Mouse (Mus musculus): Measurements from ENCODE around the gene Lmntd1. TPM values are rescaled to one million over a fixed set of nuclear protein-coding genes. Genes with fewer than 3 reads are reported as not detected.

Lmntd1 gene
- polyA plus RNA-seq, 1 experiment from 2014 or later, result 17.7 TPM

GRCm38 (mm10) chr6:145373712-145374221 lies 240.4 kb downstream of the Lmntd1 start:
- no peak overlapping the region for H3K4me2 ChIP-seq (ENCODE audit: low read length)
- no peak overlapping the region for H3K27ac ChIP-seq (replicated peaks in 1 of 2; ENCODE audit: control insufficient read depth in 1 of 2, insufficient read depth in 1 of 2, low read depth in 2 of 2, low read length in 2 of 2)
- no peak for ATAC-seq (ENCODE audit: insufficient number of reproducible peaks, insufficient read depth, low FRiP score, low read depth)
- H3K27me3 ChIP-seq (ENCODE audit: control insufficient read depth, insufficient read depth, low read length), result peaks cover 12% of the 10 kb centered on the region; the same call in 1 of the 2 replicates
- no peaks in the 10 kb centered on the region for H3K9me3 ChIP-seq (ENCODE audit: control insufficient read depth, low read length)
- no peaks in the 10 kb centered on the region for H3K36me3 ChIP-seq (ENCODE audit: control insufficient read depth, insufficient read depth, low read length)
- H3K4me3 ChIP-seq (ENCODE audit: control insufficient read depth in 1 of 2, insufficient read depth in 1 of 2, low read depth in 1 of 2, low read length in 2 of 2), result no peak overlapping the region
- WGBS, result 25% methylated on average over 7 of the region's 7 CpGs
- no peak overlapping the region for H3K9ac ChIP-seq (ENCODE audit: low read length)
- H3K4me1 ChIP-seq (ENCODE audit: control insufficient read depth in 2 of 2, insufficient read depth in 2 of 2, low read length in 2 of 2), result peaks cover 18 to 26% of the 10 kb centered on the region in 2 experiments

DNA sequence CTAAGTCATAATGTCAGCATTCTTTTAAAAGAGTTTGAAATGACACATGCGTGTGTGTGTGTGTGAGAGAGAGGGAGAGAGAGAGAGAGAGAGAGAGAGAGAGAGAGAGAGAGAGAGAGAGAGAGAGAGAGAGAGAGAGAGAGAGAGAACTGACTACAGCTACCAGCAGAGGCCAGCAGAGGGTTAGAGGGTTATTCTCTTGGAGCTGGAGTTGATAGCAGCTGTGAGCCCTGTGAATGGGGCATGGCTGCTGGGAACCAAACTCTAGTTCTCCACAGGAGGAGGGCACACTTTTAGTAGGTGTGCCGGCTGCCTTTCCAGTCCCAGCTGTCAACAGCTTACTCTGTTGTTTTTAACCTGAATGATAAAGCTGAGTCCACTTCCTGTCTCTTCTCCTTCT lies 242.1 kb downstream of the Lmntd1 start:
- H3K9me3 ChIP-seq (ENCODE audit: control insufficient read depth, low read length), result no peaks in the 10 kb centered on the region
- H3K27me3 ChIP-seq (ENCODE audit: control insufficient read depth, insufficient read depth, low read length), result peaks cover 15% of the 10 kb centered on the region; the same call in 1 of the 2 replicates
- WGBS, result 39% methylated on average over 2 of the region's 2 CpGs
- H3K4me3 ChIP-seq (ENCODE audit: control insufficient read depth in 1 of 2, insufficient read depth in 1 of 2, low read depth in 1 of 2, low read length in 2 of 2), result no peak overlapping the region
- no peaks in the 10 kb centered on the region for H3K36me3 ChIP-seq (ENCODE audit: control insufficient read depth, insufficient read depth, low read length)
- no peak overlapping the region for H3K9ac ChIP-seq (ENCODE audit: low read length)
- no peak overlapping the region for H3K4me2 ChIP-seq (ENCODE audit: low read length)
- no peak overlapping the region for H3K27ac ChIP-seq (replicated peaks in 1 of 2; ENCODE audit: control insufficient read depth in 1 of 2, insufficient read depth in 1 of 2, low read depth in 2 of 2, low read length in 2 of 2)
- H3K4me1 ChIP-seq (ENCODE audit: control insufficient read depth in 2 of 2, insufficient read depth in 2 of 2, low read length in 2 of 2), result peaks cover 18 to 23% of the 10 kb centered on the region in 2 experiments
- no peak for ATAC-seq (ENCODE audit: insufficient number of reproducible peaks, insufficient read depth, low FRiP score, low read depth)

GRCm38 (mm10) chr6:145371586-145371985 lies 242.5 kb downstream of the Lmntd1 start:
- Histone ChIP-seq H3K27me3 (ENCODE audit: control insufficient read depth, insufficient read depth, low read length) (peaks cover 15% of the 10 kb centered on the region; the same call in 1 of the 2 replicates), H3K4me3 (ENCODE audit: control insufficient read depth in 1 of 2, insufficient read depth in 1 of 2, low read depth in 1 of 2, low read length in 2 of 2) (no peak overlapping the region), H3K36me3 (ENCODE audit: control insufficient read depth, insufficient read depth, low read length) (no peaks in the 10 kb centered on the region), H3K9ac (ENCODE audit: low read length) (no peak overlapping the region), H3K9me3 (ENCODE audit: control insufficient read depth, low read length) (no peaks in the 10 kb centered on the region), H3K4me1 (ENCODE audit: control insufficient read depth in 2 of 2, insufficient read depth in 2 of 2, low read length in 2 of 2) (peaks cover 18 to 23% of the 10 kb centered on the region in 2 experiments), H3K4me2 (ENCODE audit: low read length) (no peak overlapping the region), H3K27ac (replicated peaks in 1 of 2; ENCODE audit: control insufficient read depth in 1 of 2, insufficient read depth in 1 of 2, low read depth in 2 of 2, low read length in 2 of 2) (no peak overlapping the region)
- ATAC-seq (ENCODE audit: insufficient number of reproducible peaks, insufficient read depth, low FRiP score, low read depth), result no peak
- WGBS, result 84% methylated on average over 4 of the region's 4 CpGs

- Histone ChIP-seq H3K9me3 (ENCODE audit: control insufficient read depth, low read length) (no peaks in the 10 kb centered on the region), H3K36me3 (ENCODE audit: control insufficient read depth, insufficient read depth, low read length) (no peaks in the 10 kb centered on the region), H3K4me3 (ENCODE audit: control insufficient read depth in 1 of 2, insufficient read depth in 1 of 2, low read depth in 1 of 2, low read length in 2 of 2) (no peak overlapping the region), H3K4me1 (ENCODE audit: control insufficient read depth in 2 of 2, insufficient read depth in 2 of 2, low read length in 2 of 2) (peaks cover 18 to 23% of the 10 kb centered on the region in 2 experiments), H3K9ac (ENCODE audit: low read length) (no peak overlapping the region), H3K4me2 (ENCODE audit: low read length) (no peak overlapping the region), H3K27me3 (ENCODE audit: control insufficient read depth, insufficient read depth, low read length) (peaks cover 6% of the 10 kb centered on the region; the same call in 1 of the 2 replicates), H3K27ac (replicated peaks in 1 of 2; ENCODE audit: control insufficient read depth in 1 of 2, insufficient read depth in 1 of 2, low read depth in 2 of 2, low read length in 2 of 2) (peak overlapping the region; percentile 49 to 51; a peak in 3 of 4 replicates)
- no peak for ATAC-seq (ENCODE audit: insufficient number of reproducible peaks, insufficient read depth, low FRiP score, low read depth)
- WGBS, result 32% methylated on average over 3 of the region's 3 CpGs
These were observed 243.8 kb downstream of the Lmntd1 start for GRCm38 (mm10) chr6:145370302-145370701.

DNA sequence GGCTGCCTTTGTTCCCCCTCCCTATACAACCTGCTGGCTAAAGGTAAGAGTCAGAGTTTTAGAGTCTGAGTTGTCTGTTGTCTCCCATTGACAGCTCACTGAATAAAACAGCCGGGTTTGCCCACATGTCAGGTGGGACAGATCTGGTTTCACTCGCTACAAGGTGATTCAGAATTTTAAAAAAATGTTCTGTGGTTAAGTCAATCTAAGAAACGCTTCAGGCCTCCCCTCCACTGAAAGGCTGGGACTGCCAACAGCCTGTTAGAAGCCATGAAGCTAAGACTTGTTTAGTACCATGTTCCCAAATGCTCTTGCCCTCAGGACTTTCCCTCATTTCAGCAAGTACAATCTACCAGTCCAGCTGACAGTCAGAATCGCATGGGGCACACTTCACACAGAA lies 244.8 kb downstream of the Lmntd1 start:
- H3K9ac ChIP-seq (ENCODE audit: low read length), result no peak overlapping the region
- H3K4me2 ChIP-seq (ENCODE audit: low read length), result no peak overlapping the region
- H3K27ac ChIP-seq (replicated peaks in 1 of 2; ENCODE audit: control insufficient read depth in 1 of 2, insufficient read depth in 1 of 2, low read depth in 2 of 2, low read length in 2 of 2), result no peak overlapping the region
- no peaks in the 10 kb centered on the region for H3K36me3 ChIP-seq (ENCODE audit: control insufficient read depth, insufficient read depth, low read length)
- peaks cover 17 to 23% of the 10 kb centered on the region in 2 experiments for H3K4me1 ChIP-seq (ENCODE audit: control insufficient read depth in 2 of 2, insufficient read depth in 2 of 2, low read length in 2 of 2)
- WGBS, result 48% methylated on average over 4 of the region's 4 CpGs
- H3K9me3 ChIP-seq (ENCODE audit: control insufficient read depth, low read length), result no peaks in the 10 kb centered on the region
- H3K27me3 ChIP-seq (ENCODE audit: control insufficient read depth, insufficient read depth, low read length), result peaks cover 9% of the 10 kb centered on the region; the same call in 1 of the 2 replicates
- H3K4me3 ChIP-seq (ENCODE audit: control insufficient read depth in 1 of 2, insufficient read depth in 1 of 2, low read depth in 1 of 2, low read length in 2 of 2), result no peak overlapping the region
- no peak for ATAC-seq (ENCODE audit: insufficient number of reproducible peaks, insufficient read depth, low FRiP score, low read depth)

DNA sequence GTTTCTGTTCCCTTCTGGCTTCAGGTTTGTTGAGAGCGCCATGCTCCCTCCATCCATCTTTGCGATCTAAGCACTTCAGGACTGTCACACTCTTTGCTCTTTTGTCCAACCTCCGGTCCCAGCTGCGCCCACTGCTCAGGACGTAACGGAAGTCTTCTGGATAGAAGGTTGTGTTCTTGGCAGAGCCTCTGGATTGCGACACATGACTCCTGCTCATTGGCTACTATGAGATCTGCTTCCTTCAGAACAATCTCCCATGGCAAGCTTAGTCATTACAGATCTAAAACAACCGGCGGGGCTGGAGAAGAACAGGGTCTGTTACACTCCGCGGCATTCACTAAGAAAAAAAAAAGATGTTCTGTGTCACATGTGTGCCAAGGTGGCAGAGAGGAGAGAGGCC lies 247.6 kb downstream of the Lmntd1 start:
- 92% methylated on average over 11 of the region's 11 CpGs for WGBS
- Histone ChIP-seq H3K9me3 (ENCODE audit: control insufficient read depth, low read length) (no peaks in the 10 kb centered on the region), H3K9ac (ENCODE audit: low read length) (no peak overlapping the region), H3K36me3 (ENCODE audit: control insufficient read depth, insufficient read depth, low read length) (no peaks in the 10 kb centered on the region), H3K4me1 (ENCODE audit: control insufficient read depth in 2 of 2, insufficient read depth in 2 of 2, low read length in 2 of 2) (peaks cover 11 to 18% of the 10 kb centered on the region in 2 experiments), H3K4me2 (ENCODE audit: low read length) (no peak overlapping the region), H3K27ac (replicated peaks in 1 of 2; ENCODE audit: control insufficient read depth in 1 of 2, insufficient read depth in 1 of 2, low read depth in 2 of 2, low read length in 2 of 2) (no peak overlapping the region), H3K27me3 (ENCODE audit: control insufficient read depth, insufficient read depth, low read length) (peaks cover 10% of the 10 kb centered on the region; the same call in 1 of the 2 replicates), H3K4me3 (ENCODE audit: control insufficient read depth in 1 of 2, insufficient read depth in 1 of 2, low read depth in 1 of 2, low read length in 2 of 2) (no peak overlapping the region)
- ATAC-seq (ENCODE audit: insufficient number of reproducible peaks, insufficient read depth, low FRiP score, low read depth), result no peak

- no peak for ATAC-seq (ENCODE audit: insufficient number of reproducible peaks, insufficient read depth, low FRiP score, low read depth)
These were observed 250.4 kb downstream of the Lmntd1 start for GRCm38 (mm10) chr6:145363698-145364097.

More at GRCm38 (mm10) chr6:145363698-145364097, 250.4 kb downstream of the Lmntd1 start:
- Histone ChIP-seq H3K27me3 (ENCODE audit: control insufficient read depth, insufficient read depth, low read length) (peaks cover 14% of the 10 kb centered on the region; the same call in 1 of the 2 replicates), H3K4me1 (ENCODE audit: control insufficient read depth in 2 of 2, insufficient read depth in 2 of 2, low read length in 2 of 2) (peaks cover 0 to 2% of the 10 kb centered on the region in 2 experiments; a peak in 1 of 4 replicates), H3K4me3 (ENCODE audit: control insufficient read depth in 1 of 2, insufficient read depth in 1 of 2, low read depth in 1 of 2, low read length in 2 of 2) (no peak overlapping the region), H3K9ac (ENCODE audit: low read length) (no peak overlapping the region), H3K27ac (replicated peaks in 1 of 2; ENCODE audit: control insufficient read depth in 1 of 2, insufficient read depth in 1 of 2, low read depth in 2 of 2, low read length in 2 of 2) (no peak overlapping the region), H3K36me3 (ENCODE audit: control insufficient read depth, insufficient read depth, low read length) (no peaks in the 10 kb centered on the region), H3K9me3 (ENCODE audit: control insufficient read depth, low read length) (no peaks in the 10 kb centered on the region), H3K4me2 (ENCODE audit: low read length) (no peak overlapping the region)
- 68% methylated on average over 7 of the region's 7 CpGs for WGBS

Measured in heart, embryonic 14.5 days (tissue).